Mouse (Mus musculus): ENCODE results near the gene Abca12.

The Abca12 gene

DNA sequence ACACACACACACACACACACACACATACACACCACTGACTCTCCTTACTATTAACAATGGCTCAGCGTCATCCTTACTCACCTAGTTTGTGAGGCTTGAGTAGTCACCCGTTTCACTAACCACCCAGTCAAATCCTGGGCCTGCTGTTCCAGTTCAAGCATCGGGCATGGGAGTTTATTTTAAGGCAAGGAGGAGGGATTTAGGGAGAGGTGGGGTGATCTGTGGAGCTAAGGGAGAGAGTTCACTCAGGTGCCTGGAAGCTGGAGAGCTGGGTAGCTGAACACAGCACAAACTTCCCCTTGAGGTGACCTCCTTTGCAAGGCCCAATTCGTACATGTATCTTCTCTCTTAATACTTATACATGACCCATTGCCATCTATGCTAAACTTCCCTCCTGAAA is 219.4 kb downstream of the Abca12 start:
- DNase-seq (ENCODE audit: low spot score in 2 of 2) = no peak

- no peak for DNase-seq (ENCODE audit: low spot score in 2 of 2)
These were observed 220.8 kb downstream of the Abca12 start for GRCm38 (mm10) chr1:71193931-71194330.

Data from frontal cortex, postnatal 25 days (tissue).